Mouse (Mus musculus) layer of hippocampus, postnatal 36 days (tissue): ENCODE measurements at regions not wholly inside any gene's neighbourhood (a gene's known extent, or its start where the extent isn't known, plus 50 kb on each side); places are given as distances from the start of the nearest gene placed in this dataset.

Source experiments
- DNase-seq, 2 experiments: peaks; one replicate each; pipeline ENCODE4 v3.0.0; 2022

GRCm38 (mm10) chr8:12504240-12504639, 68.6 kb upstream of the Spaca7 start:
- no peak for DNase-seq

DNA sequence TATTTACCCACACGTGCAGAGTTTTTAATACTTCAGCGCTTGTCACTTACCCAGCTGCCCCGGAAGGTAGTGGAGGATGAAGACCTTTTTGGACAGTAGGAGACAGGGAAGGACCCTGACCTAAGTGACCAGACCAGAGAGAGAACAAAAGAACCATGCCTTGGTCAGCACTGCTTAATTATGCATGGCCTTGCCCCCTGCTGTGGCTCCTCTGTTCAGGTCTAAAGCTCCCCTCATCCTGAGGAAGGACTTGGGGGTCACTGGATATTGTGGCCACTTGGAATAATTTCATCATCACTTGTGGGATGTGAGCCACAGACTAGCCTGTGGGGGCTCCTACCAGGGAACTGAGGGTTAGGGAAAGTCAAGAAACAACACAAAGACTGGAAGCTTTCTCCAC, 68.1 kb upstream of the Spaca7 start:
- no peak for DNase-seq

- DNase-seq, result no peak
Measured at GRCm38 (mm10) chr8:12510233-12510632, 62.6 kb upstream of the Spaca7 start.

DNA sequence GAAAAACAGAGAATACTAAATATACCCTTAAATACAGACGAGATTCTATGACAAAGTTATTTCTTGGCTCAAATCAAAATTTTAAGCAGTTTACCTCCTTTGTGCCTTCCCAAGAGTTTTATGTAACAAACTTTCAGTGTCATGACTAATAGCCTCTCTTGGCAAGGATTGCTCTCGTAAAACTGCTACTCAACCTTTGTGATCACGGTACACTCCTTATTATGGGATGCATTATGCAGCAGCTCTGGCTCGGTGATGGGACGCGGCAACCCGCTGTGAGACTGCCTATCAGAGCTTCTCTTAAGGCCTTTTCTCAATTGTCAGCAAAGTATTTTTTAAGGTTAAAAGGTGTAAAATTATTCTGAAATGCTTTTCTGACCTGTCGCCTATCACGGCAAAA, 59.8 kb upstream of the Spaca7 start:
- DNase-seq, result no peak

GRCm38 (mm10) chr8:12514138-12514537, 58.7 kb upstream of the Spaca7 start:
- no peak for DNase-seq

- DNase-seq, result no peak
Measured at GRCm38 (mm10) chr8:12521636-12522035, 51.2 kb upstream of the Spaca7 start.
